In the genomic region with DNA sequence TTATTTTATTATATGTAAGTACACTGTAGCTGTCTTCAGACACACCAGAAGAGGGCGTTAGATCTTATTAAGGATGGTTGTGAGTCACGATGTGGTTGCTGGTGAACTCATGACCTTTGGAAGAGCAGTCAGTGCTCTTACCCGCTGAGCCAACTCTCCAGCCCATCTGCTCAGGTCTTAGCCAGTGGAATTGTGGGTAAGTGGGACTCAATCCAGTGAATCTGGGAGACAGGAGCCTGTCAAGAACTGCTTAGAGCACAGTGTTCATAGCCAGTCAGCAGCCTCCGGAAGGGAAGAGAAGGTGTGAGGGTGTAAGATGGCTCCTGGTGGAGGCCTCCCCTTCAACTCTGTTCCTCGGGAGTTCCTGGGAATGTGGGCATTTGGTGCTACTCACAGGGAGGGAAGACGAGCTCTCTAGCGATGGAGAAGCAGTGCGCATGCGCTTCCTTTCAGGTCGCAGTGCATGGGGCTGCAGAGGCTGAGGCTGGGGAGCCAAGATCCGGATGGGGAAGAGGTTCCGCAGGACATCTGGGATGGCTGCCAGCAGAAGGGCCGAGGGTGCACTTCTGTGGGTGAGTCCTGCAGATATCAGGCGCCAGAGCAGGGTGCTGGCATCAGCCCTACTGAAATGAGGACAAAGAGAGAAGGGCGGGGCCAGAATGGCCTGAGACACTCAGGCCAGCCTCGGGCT, we compare ENCODE assay signal across 10 mouse cellular contexts. TPM values are rescaled to one million over a fixed set of nuclear protein-coding genes. Genes with fewer than 3 reads are reported as not detected.
A peak's percentile ranks its signal among the peaks of the same experiment; 100 is the strongest.
DNase-seq lines count a peak whose midpoint lies in the region; ATAC-seq lines count a peak whose summit lies in the region.
"Had no signal": no experiment of that assay in that cellular context is flagged by ENCODE, and none has a peak within 500 bp of the region (broad histone marks: within the 10 kb centered on the region; RNA-seq: fewer than 3 reads in every experiment).

No protein-coding gene starts in this region.

- WGBS in liver, embryonic 11.5 days = 48% methylated on average over 16 of the region's 16 CpGs
- 55% methylated on average over 16 of the region's 16 CpGs for WGBS in intestine, embryonic 16.5 days

- no peak overlapping the region for H3K4me3 ChIP-seq in liver, embryonic 11.5 days (ENCODE audit: low read depth, low read length)
- no peak overlapping the region for H3K4me3 ChIP-seq in intestine, embryonic 16.5 days (ENCODE audit: low read length)
- H3K4me3 ChIP-seq: hindbrain, embryonic 15.5 days; midbrain, embryonic 12.5 days had no signal

- no peak overlapping the region for H3K27ac ChIP-seq in liver, embryonic 11.5 days (ENCODE audit: low read depth, low read length)
- H3K27ac ChIP-seq in intestine, embryonic 16.5 days (ENCODE audit: low read length) = no peak overlapping the region
- H3K27ac ChIP-seq: hindbrain, embryonic 15.5 days; midbrain, embryonic 12.5 days had no signal

- no peaks in the 10 kb centered on the region for H3K9me3 ChIP-seq in liver, embryonic 11.5 days (ENCODE audit: control insufficient read depth, low read length)
- H3K9me3 ChIP-seq in intestine, embryonic 16.5 days (ENCODE audit: control insufficient read depth, low read length) = no peaks in the 10 kb centered on the region
- H3K9me3 ChIP-seq: hindbrain, embryonic 15.5 days; midbrain, embryonic 12.5 days had no signal

- H3K4me2 ChIP-seq in liver, embryonic 11.5 days = no peak overlapping the region
- no peak overlapping the region for H3K4me2 ChIP-seq in intestine, embryonic 16.5 days (ENCODE audit: low read depth, low read length)
- H3K4me2 ChIP-seq: hindbrain, embryonic 15.5 days; midbrain, embryonic 12.5 days had no signal

- H3K4me1 ChIP-seq in liver, embryonic 11.5 days (replicated peaks; ENCODE audit: control insufficient read depth, insufficient read depth, low read length) = no peaks in the 10 kb centered on the region
- no peaks in the 10 kb centered on the region for H3K4me1 ChIP-seq in intestine, embryonic 16.5 days (ENCODE audit: control insufficient read depth, insufficient read depth, low read length)
- H3K4me1 ChIP-seq: hindbrain, embryonic 15.5 days had no signal

- no peaks in the 10 kb centered on the region for H3K36me3 ChIP-seq in liver, embryonic 11.5 days (ENCODE audit: control insufficient read depth, insufficient read depth, low read length)
- H3K36me3 ChIP-seq in intestine, embryonic 16.5 days (ENCODE audit: control insufficient read depth, insufficient read depth, low read length) = no peaks in the 10 kb centered on the region
- H3K36me3 ChIP-seq: hindbrain, embryonic 15.5 days; midbrain, embryonic 12.5 days had no signal

- no peak for ATAC-seq in liver, embryonic 11.5 days (replicated peaks; ENCODE audit: low FRiP score)
- no peak for ATAC-seq in intestine, embryonic 16.5 days

- no peak overlapping the region for H3K9ac ChIP-seq in liver, embryonic 11.5 days (ENCODE audit: low read depth, low read length)
- H3K9ac ChIP-seq in intestine, embryonic 16.5 days (ENCODE audit: low read depth, low read length) = no peak overlapping the region
- H3K9ac ChIP-seq: hindbrain, embryonic 15.5 days; midbrain, embryonic 12.5 days had no signal

- H3K27me3 ChIP-seq in liver, embryonic 11.5 days (replicated peaks; ENCODE audit: control insufficient read depth, insufficient read depth, low read length) = no peaks in the 10 kb centered on the region
- no peaks in the 10 kb centered on the region for H3K27me3 ChIP-seq in intestine, embryonic 16.5 days (replicated peaks; ENCODE audit: control insufficient read depth, insufficient read depth, low read length)
- H3K27me3 ChIP-seq: hindbrain, embryonic 15.5 days; midbrain, embryonic 12.5 days had no signal

- DNase-seq in liver (peak; percentile 8), adipocyte (ENCODE audit: low spot score) (peak; percentile 73)
- DNase-seq in liver, embryonic 11.5 days (ENCODE audit: low spot score) = no peak
- peak; percentile 72 to 75 for DNase-seq in cerebellum, postnatal 14 days
- DNase-seq in kidney, postnatal 36 days = peak; percentile 6 to 41
- DNase-seq in thymus, postnatal 0 days (ENCODE audit: low spot score) = no peak
- no peak for DNase-seq in layer of hippocampus, adult 9-11 months

RNA-seq across cellular contexts. Expression of a gene that starts 8.3 kb away (rescaled TPM):
- polyA plus RNA-seq in liver, embryonic 11.5 days (2014; fragmentation: Nextera tagmentation; extraction: Ambion mirVana) = not detected in 2 replicates
- 0.07 and 0.09 TPM in 2 replicates for polyA plus RNA-seq in thymus, postnatal 0 days (2015; fragmentation: Nextera tagmentation; extraction: Ambion mirVana)
- not detected in 2 replicates for polyA plus RNA-seq in intestine, embryonic 16.5 days (2015; fragmentation: Nextera tagmentation; extraction: Ambion mirVana)
- polyA plus RNA-seq: hindbrain, embryonic 15.5 days; midbrain, embryonic 12.5 days had no signal

RNA-seq across cellular contexts. Expression of a gene that starts 25.7 kb away (rescaled TPM):
- polyA plus RNA-seq in liver, embryonic 11.5 days (2014; fragmentation: Nextera tagmentation; extraction: Ambion mirVana) = 0.81 and 0.88 TPM in 2 replicates
- 0.22 and 0.30 TPM in 2 replicates for polyA plus RNA-seq in thymus, postnatal 0 days (2015; fragmentation: Nextera tagmentation; extraction: Ambion mirVana)
- 4.9 and 5.1 TPM in 2 replicates for polyA plus RNA-seq in intestine, embryonic 16.5 days (2015; fragmentation: Nextera tagmentation; extraction: Ambion mirVana)

RNA-seq across cellular contexts. Expression of a gene that starts 36.4 kb away (rescaled TPM):
- 1.4 and 2.3 TPM in 2 replicates for polyA plus RNA-seq in liver, embryonic 11.5 days (2014; fragmentation: Nextera tagmentation; extraction: Ambion mirVana)
- 1.3 and 2.1 TPM in 2 replicates for polyA plus RNA-seq in thymus, postnatal 0 days (2015; fragmentation: Nextera tagmentation; extraction: Ambion mirVana)
- 0.95 and 1.2 TPM in 2 replicates for polyA plus RNA-seq in intestine, embryonic 16.5 days (2015; fragmentation: Nextera tagmentation; extraction: Ambion mirVana)

Comparison
In these comparisons a context has a peak if more than half of its experiments do, and no peak if none do; other contexts are left out.
1. DNase-seq: peak in liver (single experiment), adipocyte (single experiment), cerebellum, postnatal 14 days (2 of 2) and kidney, postnatal 36 days (2 of 2); none in liver, embryonic 11.5 days (single experiment), thymus, postnatal 0 days (single experiment) and layer of hippocampus, adult 9-11 months (single experiment).